Mouse (Mus musculus) megakaryocyte, embryonic 14.5 days (primary cell): ENCODE measurements around the gene Krtap4-8.
"Not testable (repeated sequence)": the region's sequence is repeated elsewhere in the genome, so short reads cannot be mapped to it uniquely, and the experiment has no call there.

Source experiments
- FLI1 ChIP-seq: IDR thresholded peaks from 2 replicates; pipeline ENCODE4 v1.6.1; 2012; ENCODE audit warnings: low read length, inconsistent platforms, mixed read lengths
- GATA1 ChIP-seq: IDR thresholded peaks from 3 replicates; pipeline ENCODE4 v1.6.1; 2012; ENCODE audit warnings: mixed read lengths, low read length, inconsistent platforms, borderline replicate concordance

DNA sequence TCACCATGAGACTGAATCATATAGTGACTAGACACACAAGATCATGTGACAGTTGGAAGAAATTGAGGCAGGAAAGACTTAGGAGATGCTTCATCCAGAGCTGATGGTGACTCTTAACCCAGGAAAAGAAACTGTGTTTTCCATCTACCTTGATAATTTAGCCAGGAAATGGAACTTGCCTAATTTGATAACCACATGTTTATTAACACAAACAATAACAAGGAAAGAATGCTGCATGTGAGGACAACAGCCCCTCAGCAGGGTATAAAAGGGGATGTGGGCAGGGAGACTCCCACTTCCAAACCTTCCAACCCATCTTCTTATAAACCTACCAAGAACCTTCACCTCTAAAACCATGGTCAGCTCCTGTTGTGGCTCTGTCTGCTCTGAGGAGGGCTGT is 4.4 kb upstream of the Krtap4-8 start, which contains the start of gene Krtap4-9:
- not testable (repeated sequence) for TF ChIP-seq FLI1, GATA1
